Mouse (Mus musculus) heart, adult 18-20 months (tissue): ENCODE data around the gene Plcz1. TPM values are rescaled to one million over a fixed set of nuclear protein-coding genes. Genes with fewer than 3 reads are reported as not detected.

Experiments
- DNase-seq, 2 experiments: peaks; one replicate each; pipeline ENCODE4 v3.0.0; 2021 to 2022; ENCODE audit warnings: mixed read lengths in 1 of 2
- long read RNA-seq, 2 experiments: library from polyadenylated mRNA; stranded (forward); transcript quantifications; one replicate each; pipeline ENCODE4 v2.0.0; 2021
- total RNA-seq, 2 experiments: library from RNA; stranded (reverse); gene quantifications; 2 replicates each; pipeline ENCODE4 v1.2.3; 2021

The Plcz1 gene
- not detected for total RNA-seq
- long read RNA-seq, experiment 1: 0 reads
- long read RNA-seq, experiment 2: 0 reads

DNA sequence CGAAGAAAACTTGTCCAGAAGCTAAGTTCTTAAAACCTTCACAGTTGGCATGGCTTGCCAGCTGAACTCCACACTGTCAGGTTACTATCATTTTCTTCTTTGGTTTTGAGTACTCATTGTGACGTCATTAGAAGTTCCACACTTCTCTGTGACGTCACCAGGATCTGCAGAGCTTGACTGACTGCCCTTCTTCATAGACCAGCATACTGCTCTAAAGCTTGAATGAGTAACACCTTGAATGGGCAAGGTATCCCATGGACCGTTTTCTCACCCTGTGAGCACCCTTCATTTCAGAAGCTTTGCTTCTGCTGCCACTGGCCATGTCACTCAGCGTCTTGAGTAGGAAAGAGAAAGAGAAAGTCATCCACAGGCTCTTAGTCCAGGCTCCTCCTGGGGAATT, at the start of gene Plcz1:
Plcz1 (minus strand) TSS at position 101 of the 400 bp plus-strand sequence.
- DNase-seq: no peak

DNA sequence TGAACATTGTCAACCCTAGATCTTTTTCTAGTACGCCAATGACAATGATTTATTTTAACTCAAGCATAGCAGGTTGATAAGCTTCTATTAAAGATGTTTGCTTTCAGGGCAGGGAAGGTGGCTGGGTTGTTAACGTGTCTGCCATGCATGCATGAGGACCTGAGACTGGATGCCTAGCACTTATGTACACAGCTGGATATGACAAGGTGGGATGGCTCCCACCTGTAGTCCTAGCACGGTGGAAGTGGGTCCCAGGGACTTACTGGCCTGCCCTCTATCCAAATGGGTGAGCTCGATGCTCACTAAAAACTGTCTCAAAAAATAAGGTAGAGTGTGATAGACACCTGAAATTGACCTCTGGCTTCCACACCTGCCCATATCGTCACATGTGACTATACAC, 48.6 kb upstream of the Plcz1 start:
- no peak for DNase-seq

- DNase-seq: no peak
Observed at GRCm38 (mm10) chr6:140081739-140082138, 40.5 kb upstream of the Plcz1 start.

DNA sequence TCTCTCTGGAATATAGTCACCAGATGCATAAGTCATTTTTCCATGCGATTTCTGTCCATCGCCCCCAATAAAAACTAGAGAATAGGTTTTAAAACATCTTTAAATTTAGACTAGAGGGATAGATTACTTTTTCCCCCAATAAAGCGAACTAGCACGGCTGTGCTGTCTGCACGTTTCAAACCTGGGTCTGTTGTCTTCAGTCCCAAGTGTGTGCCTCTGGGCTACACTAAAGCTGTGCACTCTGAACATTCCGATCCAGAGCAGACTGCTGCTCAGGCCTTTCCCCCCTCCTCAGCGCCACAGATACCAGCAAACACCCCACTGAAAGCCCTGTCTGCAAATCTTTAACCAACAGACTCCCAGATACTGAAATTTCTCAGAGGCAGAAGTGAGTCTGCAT, 39.7 kb upstream of the Plcz1 start:
- no peak for DNase-seq

DNA sequence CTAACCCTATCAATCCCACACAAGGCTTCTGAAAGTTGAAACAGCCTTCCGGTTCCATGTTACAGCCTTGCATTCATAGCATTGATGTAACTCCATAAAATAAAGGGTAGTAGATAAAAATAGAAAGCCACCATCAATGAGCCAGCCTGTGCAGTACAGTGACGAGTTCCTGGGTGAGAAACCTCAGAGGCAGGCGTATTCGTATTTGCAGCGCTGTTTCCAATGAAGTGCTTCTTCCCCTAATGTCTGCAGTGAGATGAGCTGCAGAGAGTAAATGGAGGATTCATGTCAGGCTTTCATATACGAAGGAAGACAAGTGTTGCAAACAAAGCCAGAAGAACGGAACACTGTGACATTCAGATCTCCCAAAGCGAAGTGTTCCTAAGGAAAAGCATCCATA, 27.9 kb upstream of the Plcz1 start:
- no peak for DNase-seq

DNA sequence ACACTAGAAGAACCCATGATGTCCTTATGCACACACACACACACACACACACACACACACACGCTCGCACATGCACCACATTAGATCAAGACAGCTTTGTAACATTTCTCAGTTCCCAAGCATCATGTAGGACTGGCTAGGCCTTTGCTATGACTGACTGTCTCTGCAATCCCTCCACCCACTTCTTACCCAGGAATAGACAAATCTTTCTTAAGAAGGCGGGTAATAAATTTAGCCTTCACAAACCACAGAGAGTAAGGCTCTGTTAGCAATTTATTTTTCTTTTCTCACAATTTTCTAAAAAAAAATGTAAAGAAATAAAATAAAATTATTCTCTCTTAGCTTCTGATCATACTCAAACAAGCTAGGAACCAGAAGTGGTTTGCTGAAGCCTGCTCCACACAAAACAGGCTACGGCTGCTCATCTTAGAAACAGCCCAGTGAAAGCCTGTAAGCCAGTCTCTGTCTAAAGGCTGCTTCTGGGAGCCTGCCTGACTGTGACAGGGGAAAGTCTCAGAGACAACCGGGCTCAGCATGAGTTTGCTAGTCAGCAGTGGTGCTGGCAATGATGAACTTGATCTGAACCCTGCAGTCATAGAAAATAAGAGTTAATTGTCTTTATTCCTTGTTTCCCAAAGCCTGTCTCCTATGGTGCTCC, 13.1 kb upstream of the Plcz1 start:
- DNase-seq: no peak

- peak; percentile 59 to 61 for DNase-seq
Observed at GRCm38 (mm10) chr6:140051476-140051875, 10.2 kb upstream of the Plcz1 start.

DNA sequence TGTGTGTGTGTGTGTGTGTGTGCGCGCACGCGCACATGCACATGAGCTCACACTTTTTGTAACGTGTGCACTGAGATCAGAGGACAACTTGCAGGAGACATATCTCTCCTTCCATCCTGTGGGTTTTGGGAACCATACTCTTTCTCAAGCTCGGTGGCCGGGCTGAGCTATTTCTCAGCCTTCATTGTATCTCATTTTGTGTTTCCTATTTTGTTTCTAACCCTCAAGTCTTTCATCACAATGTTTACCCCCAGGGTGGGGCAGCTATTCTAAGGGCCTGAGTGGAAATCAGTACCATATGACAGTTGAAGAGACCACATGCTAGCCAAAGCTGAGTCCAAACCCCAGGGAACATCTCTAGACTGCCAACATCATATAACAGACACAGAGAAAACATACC, 305 bp downstream of the Plcz1 start, which contains the start of gene Capza3:
Capza3 (plus strand) TSS at position 301 of the 400 bp plus-strand sequence.
- no peak for DNase-seq

DNA sequence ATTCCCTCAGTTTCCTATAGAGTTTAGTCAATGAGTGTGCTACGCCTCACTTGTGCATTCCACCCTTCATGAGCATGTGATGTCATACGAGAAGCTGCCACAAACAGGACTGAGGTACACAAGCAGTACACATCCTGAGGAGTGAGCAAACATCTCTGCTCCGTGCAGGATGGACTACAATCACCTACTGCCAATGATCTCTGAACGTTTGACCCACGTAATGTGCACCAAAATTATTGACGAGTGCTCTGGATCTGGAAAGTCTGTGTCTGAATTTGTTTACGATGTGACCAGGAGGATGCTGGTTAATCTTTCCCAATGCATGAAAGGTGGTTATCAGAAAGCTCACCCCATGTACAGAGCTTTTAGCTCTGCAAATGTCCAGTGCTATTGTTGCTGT, 16.9 kb downstream of the Plcz1 start:
- DNase-seq: no peak

- DNase-seq: no peak
Observed at GRCm38 (mm10) chr6:140005181-140005580, 36.1 kb downstream of the Plcz1 start.

- DNase-seq: no peak
Observed at GRCm38 (mm10) chr6:139989597-139989996, 51.7 kb downstream of the Plcz1 start.

DNA sequence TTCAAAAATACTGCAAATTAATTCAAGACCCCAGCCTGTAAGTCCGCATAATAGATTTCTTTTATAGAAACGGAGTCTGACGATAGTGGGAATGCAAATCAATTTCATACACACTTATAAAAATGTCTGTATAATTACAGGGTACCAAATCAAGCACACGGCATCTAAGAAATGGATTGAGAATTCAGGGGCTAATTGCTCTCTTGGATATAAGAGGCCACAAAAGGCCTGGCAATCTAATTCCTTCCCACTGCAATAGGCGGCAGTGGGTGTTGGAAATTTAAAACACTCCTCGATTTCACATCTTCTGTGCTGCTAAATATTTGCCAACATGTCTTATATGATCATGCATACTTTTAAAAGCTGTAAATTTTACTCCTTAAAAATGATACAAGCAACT, 52.2 kb downstream of the Plcz1 start:
- DNase-seq: no peak

DNA sequence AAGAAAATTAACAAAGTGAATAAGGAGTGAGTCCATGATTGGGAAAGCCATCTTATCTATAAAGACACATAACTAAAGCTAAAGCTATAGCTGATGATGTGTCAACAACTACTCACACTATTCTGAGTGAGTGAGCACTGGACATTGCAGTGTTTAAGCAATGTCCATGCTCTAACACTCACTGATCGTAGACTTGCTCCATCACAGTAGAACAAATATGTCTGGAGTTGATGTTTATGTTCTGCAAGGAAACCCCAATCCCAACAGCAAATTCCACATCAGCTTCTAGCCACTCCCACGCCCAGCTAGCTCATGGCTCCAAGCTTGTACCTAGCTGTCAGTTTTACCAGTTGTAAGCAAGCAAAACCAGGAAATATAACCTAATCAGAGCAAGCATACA, 54.7 kb downstream of the Plcz1 start:
- no peak for DNase-seq

GRCm38 (mm10) chr6:139984069-139984468, 57.2 kb downstream of the Plcz1 start:
- no peak for DNase-seq

DNA sequence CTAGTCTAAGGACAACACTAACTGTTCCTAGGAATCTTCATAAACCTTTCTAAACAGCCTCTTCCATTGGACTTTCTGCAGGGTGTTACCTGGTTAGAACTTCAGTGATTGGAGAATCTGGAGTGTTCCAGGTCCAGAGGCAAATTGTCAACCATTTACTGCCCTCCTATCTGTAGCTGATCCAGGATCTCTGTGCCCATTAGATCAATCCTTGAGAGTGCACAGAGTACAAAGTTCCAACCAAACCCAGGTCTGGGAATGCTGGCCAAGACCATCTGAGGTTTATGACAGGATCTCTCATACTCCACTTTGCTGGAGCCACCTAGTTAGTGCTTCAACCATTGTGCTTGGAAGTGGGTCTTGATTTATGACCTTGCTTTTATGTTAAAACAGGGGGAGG, 60.2 kb downstream of the Plcz1 start:
- DNase-seq: no peak

DNA sequence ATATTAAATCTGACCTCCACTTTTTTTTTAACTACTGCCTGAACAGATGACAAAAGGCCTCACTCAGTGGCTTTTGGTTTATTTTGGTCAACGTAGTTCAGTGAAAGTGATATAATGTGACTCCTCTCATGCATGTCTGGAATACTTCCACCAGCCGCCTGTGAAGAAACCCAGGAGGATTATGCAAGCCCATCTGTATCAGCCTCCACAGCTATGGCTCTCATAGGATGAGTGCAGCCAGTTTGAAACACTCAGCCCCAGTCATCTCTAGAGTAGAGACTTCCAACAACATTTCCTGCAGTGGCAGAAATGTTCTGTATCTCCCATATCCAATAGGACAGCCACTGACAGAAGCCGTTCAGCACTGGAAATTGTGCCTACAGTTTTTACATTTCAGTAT, 63.1 kb downstream of the Plcz1 start:
- DNase-seq: peak in 1 of 2 experiments; percentile 8

- DNase-seq: no peak
Observed at GRCm38 (mm10) chr6:139974668-139975067, 66.6 kb downstream of the Plcz1 start.

DNA sequence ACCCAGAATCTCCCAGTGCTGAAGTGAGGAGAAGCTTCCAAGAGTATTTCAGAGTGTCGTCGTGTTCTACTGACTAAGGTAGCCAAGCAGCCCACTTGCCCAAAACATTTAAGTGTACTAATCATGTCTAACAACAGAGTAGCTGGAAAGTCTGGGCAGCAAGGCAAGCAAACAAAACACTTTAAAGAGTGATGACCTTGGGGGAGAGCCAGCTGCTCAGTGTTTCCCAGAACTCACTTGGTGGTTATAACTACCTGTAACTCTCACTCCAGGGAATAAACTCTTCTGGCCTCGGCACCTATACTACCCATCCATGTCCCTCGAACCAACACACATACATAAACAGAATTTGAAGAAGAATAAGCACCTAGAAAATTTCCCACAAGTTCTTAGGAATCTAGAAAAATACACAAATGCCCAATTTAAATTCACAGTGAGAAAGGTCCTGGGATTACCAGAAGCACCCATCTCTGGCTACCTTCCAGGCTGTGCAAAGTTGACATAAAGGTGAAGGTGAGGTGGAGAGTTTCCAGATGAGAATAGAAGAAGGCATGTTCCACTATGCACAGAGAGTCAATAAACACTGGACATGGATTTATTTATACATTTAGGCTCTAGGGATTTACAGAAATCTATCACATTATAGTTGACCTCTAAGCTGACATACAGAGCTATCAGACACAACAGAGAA, 69.5 kb downstream of the Plcz1 start:
- peak in 1 of 2 experiments; percentile 13 for DNase-seq

- DNase-seq: no peak
Observed at GRCm38 (mm10) chr6:139966684-139967083, 74.6 kb downstream of the Plcz1 start.

- DNase-seq: no peak
Observed at GRCm38 (mm10) chr6:139964895-139965294, 76.4 kb downstream of the Plcz1 start.

- DNase-seq: peak; percentile 46
Observed at GRCm38 (mm10) chr6:139963775-139964174, 77.5 kb downstream of the Plcz1 start.

DNA sequence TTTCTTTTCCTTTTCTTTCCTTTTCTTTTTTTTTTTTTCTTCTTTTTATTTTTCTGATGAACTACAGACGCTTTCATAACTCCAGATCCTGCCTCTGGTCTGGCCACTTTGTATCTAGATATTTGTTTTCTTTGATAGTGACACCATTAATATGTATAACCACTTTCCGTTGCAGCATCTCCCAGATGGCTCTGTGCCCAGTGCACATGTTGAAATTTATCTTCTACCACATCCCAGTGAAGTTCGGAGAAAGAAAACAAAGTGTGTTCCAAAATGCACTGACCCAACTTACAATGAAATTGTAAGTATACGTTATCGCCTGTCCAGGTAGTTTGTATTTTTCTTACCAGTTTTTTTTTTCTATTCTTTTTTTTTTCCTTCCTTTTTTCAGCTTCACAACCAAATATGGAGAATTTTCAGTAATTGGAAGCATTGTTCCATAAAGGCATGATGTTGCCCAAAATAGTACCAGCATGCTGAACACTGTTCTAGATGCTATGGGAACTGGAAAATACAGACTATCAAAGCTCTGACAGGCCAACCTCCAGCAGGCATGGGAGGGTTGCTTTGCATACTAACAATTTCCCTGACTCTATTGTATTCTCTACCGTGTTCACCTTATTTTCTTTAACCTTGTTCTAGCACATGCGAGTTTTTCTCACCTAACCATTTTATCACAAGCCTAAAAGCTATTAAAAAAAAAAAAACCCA, 83.6 kb downstream of the Plcz1 start:
- DNase-seq: peak in 1 of 2 experiments; percentile 17

DNA sequence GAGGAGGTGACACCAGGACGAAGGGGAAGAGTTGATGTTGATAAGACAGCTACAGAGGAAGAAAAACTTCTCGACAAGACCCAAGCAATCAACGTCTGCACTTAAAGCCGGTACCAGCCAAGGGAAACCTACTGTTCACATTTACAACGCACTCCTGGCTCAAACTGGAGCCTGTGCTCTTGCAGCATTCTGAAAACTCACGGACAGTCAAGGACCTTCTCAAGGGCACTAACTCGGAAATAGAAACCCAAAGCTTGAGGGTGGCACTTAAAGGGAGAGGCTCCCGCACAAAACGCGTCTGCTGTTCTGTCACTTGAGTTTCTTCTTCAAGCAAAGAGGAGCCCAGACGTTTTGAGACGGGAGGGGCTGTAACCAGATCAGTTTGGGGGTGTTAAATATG, 87.7 kb downstream of the Plcz1 start:
- peak; percentile 29 to 47 for DNase-seq
